Mouse (Mus musculus): ENCODE measurements at regions not wholly inside any gene's neighbourhood (a gene's known extent, or its start where the extent isn't known, plus 50 kb on each side); places are given as distances from the start of the nearest gene placed in this dataset.

DNA sequence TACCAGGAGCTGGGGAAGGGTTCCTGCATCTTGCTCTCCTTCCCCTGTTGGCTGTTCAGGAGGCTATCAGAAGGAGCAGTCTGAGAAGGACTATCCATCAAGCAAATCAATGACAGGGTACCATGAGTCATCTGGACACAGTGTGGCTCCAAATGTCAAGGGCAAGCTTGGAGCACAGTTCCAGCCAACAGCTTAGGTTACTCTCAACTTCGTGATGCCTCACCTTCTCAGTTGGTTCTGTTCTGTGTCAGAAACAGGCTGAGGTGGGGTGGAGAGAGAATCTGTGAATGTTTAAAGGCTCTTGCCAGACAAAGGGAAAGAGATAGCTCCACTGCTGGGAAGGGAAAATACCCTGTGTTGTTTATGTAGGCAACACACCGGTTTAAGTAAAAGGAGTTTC is 141.9 kb downstream of the Ube2e3 start:
- no peak for TF ChIP-seq TCF12 (IDR thresholded peaks at IDR 0.05; ENCODE audit: low read depth, low read length)
- no peak for TF ChIP-seq GABPA (IDR thresholded peaks at IDR 0.05; ENCODE audit: low read depth, low read length)
- no peak for TF ChIP-seq ELF1 (IDR thresholded peaks at IDR 0.05; ENCODE audit: low read depth, low read length)
- no peak overlapping the region for H3K27ac ChIP-seq (ENCODE audit: control insufficient read depth, low read depth, low read length)
- peaks cover 0 to 6% of the 10 kb centered on the region in 2 experiments; a peak in 2 of 4 replicates for H3K36me3 ChIP-seq (ENCODE audit: control insufficient read depth in 1 of 2, insufficient read depth in 2 of 2, low read length in 2 of 2)
- H3K9me3 ChIP-seq (replicated peaks; ENCODE audit: insufficient read depth, low read length): no peaks in the 10 kb centered on the region
- H3K27me3 ChIP-seq (ENCODE audit: control insufficient read depth in 1 of 2, insufficient read depth in 2 of 2, low read length in 2 of 2): no peaks in the 10 kb centered on the region
- H3K9ac ChIP-seq (ENCODE audit: control insufficient read depth, low read depth, low read length, poor library complexity, severe bottlenecking): no peak overlapping the region
- H3K4me1 ChIP-seq (ENCODE audit: control insufficient read depth in 1 of 2, insufficient read depth in 2 of 2, low read length in 2 of 2): peaks cover 4 to 6% of the 10 kb centered on the region in 2 experiments; a peak in 1 of 4 replicates
- H3K4me3 ChIP-seq (ENCODE audit: control insufficient read depth in 1 of 2, insufficient read depth in 1 of 2, low read depth in 2 of 2, low read length in 2 of 2): no peak overlapping the region
- H3K79me2 ChIP-seq (ENCODE audit: control insufficient read depth, insufficient read depth, low read length, poor library complexity): no peaks in the 10 kb centered on the region
- DNase-seq (ENCODE audit: low read depth, low spot score): no peak

DNA sequence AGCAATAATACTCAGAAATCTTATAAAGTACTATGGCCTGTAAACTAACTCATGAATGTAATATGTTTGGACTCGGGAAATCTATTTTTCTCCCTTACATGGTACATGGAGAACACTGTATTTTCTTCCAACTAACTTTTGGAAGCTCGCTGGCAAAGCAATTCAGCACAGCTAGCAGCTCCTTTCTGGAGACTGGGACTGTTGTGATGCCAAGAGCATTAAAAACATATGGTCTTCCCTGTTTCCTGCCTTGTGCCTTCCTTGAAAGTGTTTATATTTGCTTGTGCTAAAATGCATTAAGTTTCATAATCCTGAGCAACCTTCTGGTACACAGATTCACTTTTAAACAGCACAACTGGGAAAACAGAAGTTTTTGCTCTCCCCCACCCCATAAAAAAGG is 142.3 kb downstream of the Ube2e3 start:
- H3K36me3 ChIP-seq (ENCODE audit: control insufficient read depth in 1 of 2, insufficient read depth in 2 of 2, low read length in 2 of 2): peaks cover 0 to 6% of the 10 kb centered on the region in 2 experiments; a peak in 2 of 4 replicates
- H3K4me3 ChIP-seq (ENCODE audit: control insufficient read depth in 1 of 2, insufficient read depth in 1 of 2, low read depth in 2 of 2, low read length in 2 of 2): no peak overlapping the region
- no peaks in the 10 kb centered on the region for H3K27me3 ChIP-seq (ENCODE audit: control insufficient read depth in 1 of 2, insufficient read depth in 2 of 2, low read length in 2 of 2)
- TF ChIP-seq KAT2A (conservative IDR thresholded peaks at IDR 0.05; ENCODE audit: low read depth, low read length) (no peak), POLR2AphosphoS2 (IDR thresholded peaks at IDR 0.05; ENCODE audit: low read length) (no peak), MXI1 (IDR thresholded peaks at IDR 0.05; ENCODE audit: low read depth, low read length) (no peak), UBTF (IDR thresholded peaks at IDR 0.05; ENCODE audit: borderline replicate concordance, insufficient read depth, low read depth, low read length) (no peak), HCFC1 (IDR thresholded peaks at IDR 0.05; ENCODE audit: low read depth, low read length) (no peak), RAD21 (IDR thresholded peaks at IDR 0.05; ENCODE audit: low read depth, low read length) (no peak)
- DNase-seq (ENCODE audit: low read depth, low spot score): no peak
- no peak overlapping the region for H3K9ac ChIP-seq (ENCODE audit: control insufficient read depth, low read depth, low read length, poor library complexity, severe bottlenecking)
- H3K4me1 ChIP-seq (ENCODE audit: control insufficient read depth in 1 of 2, insufficient read depth in 2 of 2, low read length in 2 of 2): peaks cover 4 to 6% of the 10 kb centered on the region in 2 experiments; a peak in 1 of 4 replicates
- no peak overlapping the region for H3K27ac ChIP-seq (ENCODE audit: control insufficient read depth, low read depth, low read length)
- no peaks in the 10 kb centered on the region for H3K9me3 ChIP-seq (replicated peaks; ENCODE audit: insufficient read depth, low read length)
- no peaks in the 10 kb centered on the region for H3K79me2 ChIP-seq (ENCODE audit: control insufficient read depth, insufficient read depth, low read length, poor library complexity)

- no peaks in the 10 kb centered on the region for H3K27me3 ChIP-seq (ENCODE audit: control insufficient read depth in 1 of 2, insufficient read depth in 2 of 2, low read length in 2 of 2)
- H3K36me3 ChIP-seq (ENCODE audit: control insufficient read depth in 1 of 2, insufficient read depth in 2 of 2, low read length in 2 of 2): peaks cover 0 to under 1% of the 10 kb centered on the region in 2 experiments; a peak in 1 of 4 replicates
- H3K4me3 ChIP-seq (ENCODE audit: control insufficient read depth in 1 of 2, insufficient read depth in 1 of 2, low read depth in 2 of 2, low read length in 2 of 2): no peak overlapping the region
- no peak for DNase-seq (ENCODE audit: low read depth, low spot score)
- no peak overlapping the region for H3K9ac ChIP-seq (ENCODE audit: control insufficient read depth, low read depth, low read length, poor library complexity, severe bottlenecking)
- H3K79me2 ChIP-seq (ENCODE audit: control insufficient read depth, insufficient read depth, low read length, poor library complexity): no peaks in the 10 kb centered on the region
- peaks cover 0 to 2% of the 10 kb centered on the region in 2 experiments; a peak in 1 of 4 replicates for H3K4me1 ChIP-seq (ENCODE audit: control insufficient read depth in 1 of 2, insufficient read depth in 2 of 2, low read length in 2 of 2)
- no peak for TF ChIP-seq SMC3 (IDR thresholded peaks at IDR 0.05; ENCODE audit: low read depth, low read length)
- TF ChIP-seq MYC (IDR thresholded peaks at IDR 0.05; ENCODE audit: low read depth, low read length): no peak
- TF ChIP-seq POLR2A (IDR thresholded peaks at IDR 0.05; ENCODE audit: control insufficient read depth in 1 of 2, insufficient read depth in 1 of 2, low read depth in 1 of 2, low read length in 2 of 2, poor library complexity in 1 of 2): no peak
- TF ChIP-seq CHD1 (IDR thresholded peaks at IDR 0.05; ENCODE audit: low read depth, low read length): no peak
- no peak for TF ChIP-seq MAFK (IDR thresholded peaks at IDR 0.05; ENCODE audit: borderline replicate concordance, low read depth, low read length)
- no peak for TF ChIP-seq ZMIZ1 (IDR thresholded peaks at IDR 0.05; ENCODE audit: low read depth, low read length)
- no peak for TF ChIP-seq GATA1 (IDR thresholded peaks at IDR 0.05; ENCODE audit: low read depth, low read length)
- TF ChIP-seq EP300 (IDR thresholded peaks at IDR 0.05; ENCODE audit: low read depth in 1 of 2, low read length in 2 of 2): no peak
- TF ChIP-seq MYB (IDR thresholded peaks at IDR 0.05; ENCODE audit: low read depth, low read length): no peak
- no peak overlapping the region for H3K27ac ChIP-seq (ENCODE audit: control insufficient read depth, low read depth, low read length)
- no peaks in the 10 kb centered on the region for H3K9me3 ChIP-seq (replicated peaks; ENCODE audit: insufficient read depth, low read length)
Measured at GRCm38 (mm10) chr2:79018732-79019423, 151.0 kb downstream of the Ube2e3 start.

Data from MEL (cell line).